Mouse (Mus musculus) lung, postnatal 10 days (tissue): ENCODE data around the gene Ptpn9.
"Not testable (repeated sequence)": the region's sequence is repeated elsewhere in the genome, so short reads cannot be mapped to it uniquely, and the experiment has no call there.

Experiments
- DNase-seq: peaks from one replicate; pipeline ENCODE4 v3.0.0; 2021

The Ptpn9 gene

GRCm38 (mm10) chr9:56994286-56995197 lies at the start of gene Ptpn9:
Gene Ptpn9 (plus strand): TSS chr9:56994923.
- peak; percentile 96 for DNase-seq

DNA sequence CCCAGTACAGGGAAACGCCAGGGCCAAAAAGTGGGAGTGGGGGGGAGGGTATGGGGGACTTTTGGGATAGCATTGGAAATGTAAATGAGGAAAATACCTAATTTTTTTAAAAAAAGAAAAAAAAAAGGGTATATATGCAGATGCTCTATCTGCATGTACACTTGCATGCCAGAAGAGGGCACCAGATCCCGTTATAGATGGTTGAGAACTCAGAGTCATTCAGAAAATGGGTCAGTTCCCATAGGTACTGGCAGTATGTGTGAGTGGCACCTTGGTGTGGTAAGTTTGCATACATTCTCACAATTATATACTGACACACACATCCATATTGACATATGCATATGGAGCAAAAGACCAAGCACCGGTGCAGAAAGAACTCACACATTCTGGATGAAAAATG lies 47.2 kb upstream of the Ptpn9 start:
- peak; percentile 70 for DNase-seq

- DNase-seq = not testable (repeated sequence)
Observed at GRCm38 (mm10) chr9:56948699-56949098, 46.0 kb upstream of the Ptpn9 start.

DNA sequence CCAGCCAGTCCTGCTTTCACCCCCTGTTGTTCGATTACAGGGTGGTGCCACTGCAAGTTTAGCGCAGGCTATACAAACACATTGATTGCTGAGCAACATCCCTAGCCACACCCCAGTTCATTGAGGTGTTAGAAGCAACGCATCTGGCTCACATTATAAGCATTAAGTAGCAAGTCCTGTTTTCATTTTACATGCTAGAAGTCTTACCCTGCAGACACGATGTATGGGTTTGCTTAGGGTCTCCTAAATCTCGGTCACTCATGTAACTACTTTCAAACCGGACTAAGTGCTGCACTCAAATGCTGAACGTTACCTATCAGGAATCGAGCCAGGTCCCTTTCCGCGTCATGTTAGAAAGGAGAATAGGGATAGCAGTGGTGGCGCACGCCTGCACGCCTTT lies 45.0 kb upstream of the Ptpn9 start:
- peak; percentile 9 for DNase-seq

DNA sequence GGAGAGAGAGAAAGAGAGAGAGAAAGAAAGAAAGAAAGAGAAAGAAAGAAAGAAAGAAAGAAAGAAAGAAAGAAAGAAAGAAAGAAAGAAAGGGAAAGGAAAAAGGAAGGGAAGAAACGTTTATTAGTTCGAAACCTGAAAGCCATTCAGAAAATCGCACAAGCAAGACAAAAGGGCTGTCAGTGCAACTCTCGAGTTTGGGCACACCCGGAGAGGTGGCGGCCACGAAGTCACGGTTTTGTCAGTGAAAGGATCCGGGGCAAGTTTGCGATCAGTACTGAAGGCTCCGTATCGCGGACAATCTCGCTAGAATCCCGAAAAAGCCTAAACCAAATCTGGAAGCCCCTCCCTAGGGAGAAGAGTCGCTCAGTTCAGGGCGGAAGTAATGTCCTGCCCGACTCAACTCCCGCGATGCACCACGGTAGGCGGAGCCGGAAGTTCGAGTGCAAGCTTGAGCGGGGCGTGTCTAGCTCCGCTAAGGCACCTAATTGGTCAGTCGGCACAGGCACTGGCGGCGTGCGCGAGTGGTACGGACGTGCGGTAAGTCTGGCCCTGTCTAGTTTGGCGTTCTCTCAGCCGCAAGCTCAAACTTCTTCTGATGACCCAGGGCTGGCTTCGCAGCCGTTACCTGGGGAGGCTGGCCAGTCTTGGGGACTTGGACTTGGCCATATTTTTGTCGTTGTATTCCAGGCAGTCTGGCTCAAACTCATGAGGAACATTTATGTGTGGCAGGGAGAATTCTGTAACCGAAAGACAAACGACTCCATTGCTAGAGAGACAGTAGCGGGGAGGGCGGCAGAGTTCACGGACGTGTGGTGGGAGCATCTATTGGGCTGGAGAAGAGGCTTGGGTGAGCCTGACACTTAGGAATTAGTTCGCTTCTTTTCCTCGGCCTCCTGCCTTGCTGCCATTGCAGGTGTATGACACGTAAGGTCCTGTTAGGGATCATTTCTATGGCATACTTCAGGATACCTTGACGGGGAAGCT lies 44.0 kb upstream of the Ptpn9 start, which contains the start of gene Snupn:
Snupn (plus strand) TSS at position 465 of the 987 bp plus-strand sequence.
- DNase-seq = peak; percentile 99

GRCm38 (mm10) chr9:56953562-56953961 lies 41.2 kb upstream of the Ptpn9 start:
- DNase-seq = peak; percentile 10

DNA sequence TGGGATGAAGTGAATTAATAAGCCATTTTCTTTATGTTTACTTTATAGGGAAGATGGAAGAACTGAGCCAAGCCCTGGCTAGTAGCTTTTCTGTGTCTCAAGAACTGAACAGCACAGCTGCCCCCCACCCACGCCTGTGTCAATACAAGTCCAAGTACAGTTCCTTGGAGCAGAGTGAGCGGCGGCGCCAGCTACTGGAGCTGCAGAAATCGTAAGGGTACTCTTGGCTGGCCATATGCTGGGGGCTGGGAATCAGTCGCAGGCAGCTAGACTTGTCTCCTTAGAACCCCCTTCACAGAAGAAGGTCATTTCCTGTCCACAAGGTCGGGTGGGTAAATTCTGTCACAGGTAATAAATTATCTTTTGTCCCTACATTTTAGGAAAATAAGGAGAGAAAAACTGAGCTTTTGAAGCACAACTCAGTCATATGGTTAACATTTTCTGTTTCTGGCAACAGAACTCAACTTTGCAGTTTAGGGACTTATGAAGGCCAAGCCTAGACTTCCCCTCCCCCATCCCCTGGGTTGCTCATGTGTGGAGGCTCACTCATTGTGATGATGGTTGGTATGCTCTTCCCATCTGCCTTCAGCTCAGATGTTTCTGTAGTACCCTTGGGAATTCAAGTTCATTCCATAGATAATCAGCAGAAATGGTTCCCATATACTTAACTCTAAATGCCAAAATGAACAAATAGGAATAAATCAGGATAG lies 37.6 kb upstream of the Ptpn9 start:
- peak; percentile 50 for DNase-seq

DNA sequence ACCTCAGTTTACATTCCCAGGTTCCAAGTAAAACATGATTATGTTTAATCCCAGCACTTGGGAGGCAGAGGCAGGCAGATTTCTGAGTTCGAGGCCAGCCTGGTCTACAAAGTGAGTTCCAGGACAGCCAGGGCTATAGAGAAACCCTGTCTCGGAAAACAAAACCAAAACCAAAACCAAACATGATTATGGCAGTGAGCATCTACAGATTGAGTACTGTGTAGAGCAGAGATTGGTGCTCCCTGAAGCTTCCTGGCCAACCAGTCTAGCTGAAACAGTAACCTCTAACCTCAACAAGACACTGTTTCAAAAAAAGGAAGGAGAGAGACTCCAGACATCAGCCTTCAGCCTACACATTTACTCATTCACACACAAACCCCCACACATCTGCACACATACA lies 36.0 kb upstream of the Ptpn9 start:
- DNase-seq = no peak

DNA sequence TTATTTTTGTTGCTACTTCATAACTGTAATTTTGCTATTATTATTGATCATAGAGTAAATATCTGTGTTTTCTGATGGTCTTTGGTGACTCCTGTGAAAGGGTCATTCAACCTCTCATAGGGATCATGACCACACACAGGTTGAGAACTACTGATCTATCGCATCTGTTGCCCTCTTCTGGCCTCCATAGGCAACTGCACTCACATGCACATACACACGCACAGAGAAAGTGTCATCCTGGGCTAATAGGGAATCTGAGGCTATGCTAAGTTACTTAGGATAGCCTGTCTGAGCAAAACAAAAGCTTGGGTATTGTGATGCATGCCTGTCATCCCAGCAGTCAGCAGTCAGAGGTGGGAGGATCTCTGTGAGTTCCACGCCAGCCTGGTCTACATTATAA lies 33.1 kb upstream of the Ptpn9 start:
- DNase-seq = no peak

- DNase-seq = no peak
Observed at GRCm38 (mm10) chr9:56970158-56970557, 24.6 kb upstream of the Ptpn9 start.

DNA sequence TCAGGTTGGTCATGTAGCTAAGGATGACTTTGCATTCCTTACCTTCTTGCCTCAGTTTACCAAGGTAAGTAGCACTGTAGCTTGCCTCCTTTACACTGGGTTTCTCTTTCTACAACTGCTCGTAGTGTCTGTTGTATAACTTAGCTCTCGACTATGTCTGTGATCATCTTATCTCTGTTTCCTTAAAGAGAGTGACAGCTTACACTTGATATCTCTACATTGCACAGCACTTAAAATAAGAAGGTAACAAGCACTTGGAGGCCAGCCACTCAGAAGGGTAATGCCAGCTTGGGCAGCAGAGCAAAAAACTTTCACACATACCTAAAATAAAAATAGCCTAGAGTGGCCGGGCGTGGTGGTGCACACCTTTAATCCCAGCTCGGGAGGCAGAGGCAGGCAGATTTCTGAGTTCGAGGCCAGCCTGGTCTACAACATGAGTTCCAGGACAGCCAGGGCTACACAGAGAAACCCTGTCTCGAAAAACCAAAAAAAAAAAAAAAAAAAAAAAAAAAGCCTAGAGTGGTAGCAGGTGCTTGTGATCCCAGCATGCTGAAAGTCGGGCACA lies 20.7 kb upstream of the Ptpn9 start:
- DNase-seq = no peak

GRCm38 (mm10) chr9:56975199-56975598 lies 19.5 kb upstream of the Ptpn9 start:
- no peak for DNase-seq

- DNase-seq = no peak
Observed at GRCm38 (mm10) chr9:56980186-56980585, 14.5 kb upstream of the Ptpn9 start.

DNA sequence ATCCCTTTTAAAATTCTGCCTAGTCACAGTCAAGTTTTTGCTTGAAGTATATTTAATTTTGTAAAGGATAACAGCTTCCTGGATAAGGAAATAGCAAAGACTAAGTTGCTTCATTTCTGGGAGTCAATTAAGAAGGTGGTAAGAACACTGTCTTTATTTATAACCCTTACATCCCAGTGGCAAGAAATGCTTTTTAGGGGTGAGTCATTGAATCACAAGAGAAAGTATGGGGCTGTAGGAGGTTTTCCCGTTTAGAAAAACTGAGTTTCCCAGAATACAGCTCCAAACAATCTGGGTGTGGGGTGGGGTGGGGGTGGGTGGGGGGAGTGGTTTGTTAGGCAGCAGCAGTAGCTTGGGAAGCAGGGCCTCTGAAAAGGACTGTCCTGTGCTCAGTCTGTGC lies 13.2 kb upstream of the Ptpn9 start:
- DNase-seq = no peak

DNA sequence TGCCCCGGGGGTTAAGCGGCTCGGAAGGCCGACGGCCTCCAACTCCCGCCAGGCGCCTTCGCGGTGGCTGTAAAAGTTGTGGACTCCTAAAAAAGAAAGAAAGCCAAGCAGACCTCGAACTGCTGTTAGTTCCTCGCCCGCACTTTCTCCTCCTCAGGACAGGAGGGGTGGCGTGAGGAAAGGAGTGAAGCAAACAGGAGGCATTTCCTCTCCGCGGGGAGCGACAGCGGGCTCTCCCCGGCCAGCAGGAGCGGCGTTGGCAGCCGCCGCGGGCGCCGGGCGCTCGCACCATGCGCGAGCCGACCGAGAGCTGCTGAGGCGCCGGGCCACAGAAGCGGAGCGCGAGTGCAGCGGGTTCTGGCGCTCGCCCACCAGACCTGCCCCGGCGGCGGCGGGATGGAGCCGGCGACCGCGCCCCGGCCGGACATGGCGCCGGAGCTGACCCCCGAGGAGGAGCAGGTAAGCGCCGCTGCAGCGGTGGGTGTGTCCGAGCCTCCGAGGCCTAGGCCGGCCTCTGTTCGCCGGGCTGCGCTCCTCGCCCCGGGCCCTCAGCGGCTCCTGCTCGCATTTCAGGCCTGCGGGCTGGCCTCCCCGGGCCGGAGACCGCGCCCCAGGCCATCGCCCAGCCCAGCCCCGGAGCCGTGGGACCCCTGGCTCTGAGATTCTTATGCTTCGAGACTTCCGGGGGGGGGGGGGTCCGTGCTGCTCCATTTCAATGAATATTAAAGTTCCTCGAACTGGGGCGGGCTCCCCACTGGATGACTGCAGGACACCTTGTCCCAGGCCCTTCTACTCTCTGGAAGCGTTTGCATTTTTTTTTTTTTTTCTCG lies 690 bp downstream of the Ptpn9 start:
- DNase-seq = peak; percentile 65

DNA sequence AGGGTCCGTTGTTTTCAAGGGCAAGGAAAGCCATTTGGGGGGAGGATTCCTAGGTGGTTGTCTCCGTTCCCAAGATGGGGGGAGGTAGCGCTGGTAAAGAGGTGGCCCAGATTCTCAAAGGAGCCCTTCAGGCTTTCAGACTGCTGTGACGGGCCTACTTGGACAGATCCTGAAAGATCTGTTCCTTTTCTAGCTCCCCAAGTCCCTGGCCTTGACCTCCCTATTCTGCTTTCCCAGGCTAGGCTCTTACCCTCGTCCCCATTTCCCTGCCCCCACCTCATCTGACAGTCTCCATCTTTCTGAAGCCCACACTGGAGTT lies 1.3 kb downstream of the Ptpn9 start:
- peak; percentile 20 for DNase-seq

GRCm38 (mm10) chr9:56997206-56997605 lies 2.5 kb downstream of the Ptpn9 start:
- DNase-seq = not testable (repeated sequence)

DNA sequence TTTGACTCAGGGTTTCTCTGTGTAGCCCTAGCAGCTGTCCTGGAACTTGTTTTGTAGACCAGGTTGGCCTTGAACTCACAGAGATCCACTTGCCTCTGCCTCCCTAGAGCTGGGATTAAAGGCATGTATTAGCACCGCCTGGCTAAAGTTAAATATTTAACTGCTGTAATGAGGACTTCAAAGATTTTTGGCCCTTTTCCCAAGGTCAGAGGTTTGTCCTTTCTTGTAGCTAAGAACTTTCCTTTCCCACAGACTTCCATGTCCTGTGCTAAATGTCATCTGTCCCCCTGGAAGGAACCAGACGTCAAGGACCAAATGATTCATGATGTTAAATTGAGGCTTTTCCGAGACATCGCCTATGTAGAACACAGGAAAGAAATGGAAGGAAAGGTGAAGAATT lies 8.3 kb downstream of the Ptpn9 start:
- no peak for DNase-seq

DNA sequence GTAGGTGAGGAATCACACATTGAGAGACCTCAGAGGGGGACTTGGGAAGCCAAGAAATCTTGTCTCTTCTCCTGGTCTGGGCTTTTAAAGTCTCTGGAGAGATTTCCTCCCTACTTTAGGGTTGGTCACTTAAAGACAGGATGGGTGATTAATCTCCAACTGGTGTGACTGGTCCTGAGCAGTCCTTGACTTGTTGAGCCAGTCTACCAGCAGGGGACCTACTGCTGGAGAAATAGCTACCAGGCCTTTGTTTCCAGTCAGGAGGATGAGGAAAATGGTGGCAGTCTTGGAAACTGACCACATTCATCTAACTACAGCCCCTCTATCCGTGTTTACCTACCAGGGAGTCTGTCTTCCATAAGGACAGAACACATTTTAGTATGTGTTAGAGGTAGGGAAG lies 17.7 kb downstream of the Ptpn9 start:
- no peak for DNase-seq

GRCm38 (mm10) chr9:57012895-57013294 lies 18.2 kb downstream of the Ptpn9 start:
- no peak for DNase-seq

GRCm38 (mm10) chr9:57013756-57014155 lies 19.0 kb downstream of the Ptpn9 start:
- no peak for DNase-seq

GRCm38 (mm10) chr9:57014766-57015165 lies 20.0 kb downstream of the Ptpn9 start:
- DNase-seq = peak; percentile 24
